Mouse (Mus musculus): ENCODE results near the gene Cd81. TPM values are rescaled to one million over a fixed set of nuclear protein-coding genes. Genes with fewer than 3 reads are reported as not detected.

The Cd81 gene
- total RNA-seq, 2 experiments from 2014 or later: 398 to 441 TPM

DNA sequence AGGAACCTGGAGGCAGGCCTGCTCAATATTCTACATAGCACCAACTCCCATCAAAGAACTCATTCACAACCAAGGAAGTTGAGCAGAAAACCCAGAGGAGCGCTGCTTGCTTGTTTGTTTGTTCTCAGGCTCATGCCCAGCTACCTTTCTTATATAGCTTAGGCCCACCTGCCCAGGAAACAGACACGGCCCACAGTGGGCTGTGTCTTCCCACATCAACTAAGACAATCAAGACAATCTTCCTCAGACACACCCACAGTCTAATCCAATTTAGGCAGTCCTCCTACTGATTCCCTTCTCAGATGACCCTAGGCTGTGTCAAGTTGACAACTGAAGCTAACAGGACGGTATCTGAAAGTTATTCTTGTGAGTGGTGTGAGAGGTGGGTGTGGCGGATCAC is 53.5 kb downstream of the Cd81 start, which contains the start of gene Kcnq1:
Gene Kcnq1 (plus strand): TSS at position 301 of the 400 bp plus-strand sequence.
- no peak for DNase-seq
- intact Hi-C loops (cut with DNase I): loop anchor here (2.0 to 5.0 kb wide), 2 partner anchors 33 to 191 kb away; no protein-coding TSS in a partner anchor

DNA sequence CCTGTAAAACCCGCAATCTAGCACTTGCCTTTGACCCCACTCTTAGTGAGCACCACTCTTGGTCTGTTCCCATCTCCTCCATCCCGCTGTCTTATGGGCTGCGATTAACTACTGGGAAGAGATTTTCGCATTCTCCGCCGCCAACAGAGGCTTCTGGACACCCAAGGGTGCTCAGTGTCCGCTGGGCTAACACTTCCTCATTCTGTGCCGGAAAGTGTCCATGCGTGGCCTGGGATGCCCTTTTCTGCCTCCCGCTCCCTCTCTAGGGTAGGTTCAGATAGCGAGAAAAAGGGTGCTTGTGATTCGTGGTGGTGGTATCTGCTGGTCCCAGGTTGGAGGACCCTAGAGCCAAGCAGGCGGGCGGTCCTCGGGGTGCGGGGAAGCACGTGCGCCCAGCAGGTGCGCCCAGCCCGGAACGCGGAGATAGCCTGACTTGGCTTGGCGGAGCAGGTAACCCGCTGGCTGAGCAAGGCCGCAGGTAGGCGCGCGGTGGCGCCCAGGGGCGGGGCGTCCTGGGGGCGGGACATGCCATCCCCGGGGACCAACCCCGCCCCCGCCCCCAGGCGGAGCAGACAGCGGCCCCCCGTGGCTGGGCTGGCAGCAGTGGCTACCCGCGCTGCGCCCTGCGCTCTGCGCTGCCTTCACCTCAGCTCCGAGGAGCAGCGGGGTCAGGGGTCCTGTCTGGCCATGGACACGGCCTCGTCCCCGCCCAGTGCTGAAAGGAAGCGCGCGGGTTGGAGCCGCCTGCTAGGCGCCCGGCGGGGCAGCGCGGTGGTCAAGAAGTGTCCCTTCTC is 54.3 kb downstream of the Cd81 start:
- peak; percentile 57 to 66 for DNase-seq
- intact Hi-C loops (cut with DNase I): loop anchor here (2.0 to 5.0 kb wide), 2 partner anchors 32 to 190 kb away; no protein-coding TSS in a partner anchor

DNA sequence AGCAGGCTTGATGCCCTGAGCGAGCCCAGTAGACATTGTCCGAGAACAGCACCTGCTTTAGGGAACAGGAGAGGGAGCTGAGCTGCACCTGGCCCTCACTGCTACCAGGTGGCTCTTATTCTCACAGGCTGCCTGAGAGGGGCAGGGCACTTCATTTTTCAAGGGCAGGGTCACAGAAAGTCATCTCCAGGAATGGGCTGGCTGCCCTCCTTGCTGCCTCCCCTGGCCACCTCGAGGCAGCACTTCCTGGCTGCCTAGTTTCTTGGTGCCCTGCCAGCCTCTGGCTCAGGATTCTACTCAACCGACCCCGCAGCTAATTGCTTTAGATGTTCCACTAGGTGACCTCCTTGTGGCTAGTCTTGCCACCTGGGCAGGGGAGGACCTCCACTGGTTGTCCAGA is 55.7 kb downstream of the Cd81 start:
- DNase-seq: peak; percentile 46 to 61

DNA sequence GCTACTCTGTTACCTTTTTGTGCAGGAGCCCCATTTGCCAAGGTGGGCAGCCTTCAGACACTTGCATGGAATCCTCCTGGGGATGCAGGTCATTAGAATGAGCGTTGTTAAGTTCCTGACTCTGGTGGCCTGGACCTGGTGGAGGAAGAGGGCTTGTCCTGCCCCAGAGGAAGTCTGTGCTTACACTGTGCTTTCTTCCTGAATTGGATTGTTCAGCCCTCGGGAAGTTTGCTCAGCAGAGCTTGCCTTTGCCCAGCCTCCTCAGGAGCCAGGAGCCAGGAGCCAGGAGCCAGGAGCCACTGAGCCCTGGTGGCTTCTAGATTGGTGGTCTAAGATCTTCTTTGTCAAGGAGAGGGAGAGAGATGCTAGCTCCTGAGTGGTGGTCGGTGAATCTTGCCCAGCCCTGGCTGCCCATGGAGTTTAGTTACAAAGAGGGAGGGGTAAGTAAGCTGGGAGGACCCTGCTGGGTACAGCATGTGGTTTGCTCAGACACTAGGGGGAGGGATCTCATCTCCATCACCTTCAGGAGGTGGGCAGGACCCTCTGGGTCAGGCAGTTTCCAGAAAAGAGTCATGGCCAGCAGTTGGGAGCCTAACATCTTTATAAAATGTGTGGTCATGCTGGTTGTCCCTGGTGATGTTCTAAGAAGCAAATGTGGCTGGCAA is 56.6 kb downstream of the Cd81 start:
- intact Hi-C loops (cut with DNase I): loop anchor here (5.0 kb wide), 1 partner anchor 188 kb away; no protein-coding TSS in a partner anchor
- DNase-seq: no peak

More for the DNA sequence above, 55.7 kb downstream of the Cd81 start:
- intact Hi-C loops (cut with DNase I): loop anchor here (5.0 kb wide), 1 partner anchor 189 kb away; no protein-coding TSS in a partner anchor

- no peak for DNase-seq
Measured at GRCm38 (mm10) chr7:143109696-143110095, 57.2 kb downstream of the Cd81 start.

DNA sequence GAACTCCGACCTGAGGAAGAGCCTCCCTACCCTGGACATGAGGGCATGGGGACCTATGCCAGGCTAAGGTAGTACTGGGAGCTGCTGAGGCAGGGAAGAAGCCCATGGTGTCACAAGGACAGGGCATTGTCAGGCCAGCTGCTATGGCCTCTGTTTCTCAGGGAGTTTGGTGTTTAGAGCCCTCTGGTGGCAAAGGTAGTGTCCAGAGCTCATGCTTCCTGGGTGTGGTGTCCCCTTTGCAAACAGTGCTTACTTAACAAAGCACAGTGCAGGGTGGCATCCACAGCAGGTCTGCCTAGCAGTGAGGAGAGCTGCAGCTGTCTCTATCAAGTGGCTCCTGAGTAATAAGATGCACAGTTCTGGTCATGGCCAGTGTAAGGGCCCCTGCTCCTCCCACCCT is 58.3 kb downstream of the Cd81 start:
- no peak for DNase-seq
- intact Hi-C loops (cut with DNase I): loop anchor here (2.0 kb wide), 1 partner anchor 14 kb away; no protein-coding TSS in a partner anchor

More at GRCm38 (mm10) chr7:143109696-143110095, 57.2 kb downstream of the Cd81 start:
- intact Hi-C loops (cut with DNase I): loop anchor here (2.0 to 5.0 kb wide), 2 partner anchors 15 to 188 kb away; no protein-coding TSS in a partner anchor

GRCm38 (mm10) chr7:143111719-143112118 is 59.2 kb downstream of the Cd81 start:
- intact Hi-C loops (cut with DNase I): loop anchor here (2.0 kb wide), 1 partner anchor 13 kb away; no protein-coding TSS in a partner anchor
- DNase-seq: no peak

DNA sequence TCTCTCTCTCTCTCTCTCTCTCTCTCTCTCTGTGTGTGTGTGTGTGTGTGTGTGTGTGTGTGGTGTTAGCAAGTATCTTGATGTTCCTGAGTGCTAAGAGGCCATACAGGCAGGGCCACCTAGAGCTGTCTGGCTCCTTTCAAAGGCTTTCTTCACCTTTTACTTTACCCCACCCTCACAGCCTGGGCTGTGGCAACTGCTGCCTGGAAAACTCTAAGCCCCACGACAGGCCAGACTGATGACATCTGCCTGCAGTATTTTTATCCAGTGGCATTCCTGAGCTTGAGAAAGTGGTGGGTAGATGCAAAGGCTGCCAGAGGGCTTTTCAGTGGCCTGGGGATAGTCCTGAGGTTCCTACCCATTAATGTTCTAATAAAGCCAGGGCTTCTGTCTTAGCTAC is 59.9 kb downstream of the Cd81 start:
- DNase-seq: no peak
- intact Hi-C loops (cut with DNase I): no loop called here

GRCm38 (mm10) chr7:143114773-143115172 is 62.2 kb downstream of the Cd81 start:
- DNase-seq: no peak
- intact Hi-C loops (cut with DNase I): no loop called here

- intact Hi-C loops (cut with DNase I): no loop called here
- DNase-seq: no peak
Measured at GRCm38 (mm10) chr7:143116521-143116920, 64.0 kb downstream of the Cd81 start.

Other genes with a start within 250 kb of the Cd81 start
- not detected for gene Th, start 121.6 kb upstream of the Cd81 start, total RNA-seq (2021)
- gene Ascl2, start 83.5 kb upstream of the Cd81 start, total RNA-seq (2021): not detected
- under 1 TPM; 0.28 to 0.46 TPM for gene Tspan32, start 47.7 kb upstream of the Cd81 start, total RNA-seq (2021)
- gene Tssc4, start 16.5 kb downstream of the Cd81 start, total RNA-seq (2021): 10 to 100 TPM; 15.3 TPM
- not detected for gene Trpm5, start 41.9 kb downstream of the Cd81 start, total RNA-seq (2021)
- 10 to 100 TPM; 34.3 to 37.1 TPM for gene Kcnq1, start 53.6 kb downstream of the Cd81 start, total RNA-seq (2021)

Measured in heart, postnatal 36 days (tissue).